Mouse (Mus musculus): ENCODE results near the gene Lifr. TPM values are rescaled to one million over a fixed set of nuclear protein-coding genes. Genes with fewer than 3 reads are reported as not detected.

The Lifr gene
- 14.8 TPM for polyA plus RNA-seq (2012; fragmentation: generic; extraction: Trizol)

GRCm38 (mm10) chr15:7090211-7090765 lies at the start of gene Lifr:
TSS of gene Lifr (plus strand) at chr15:7090614.
- Histone ChIP-seq H3K36me3 (ENCODE audit: control insufficient read depth, insufficient read depth) (no peaks in the 10 kb centered on the region), H3K4me3 (no peak within 1 kb of the TSS), H3K27me3 (ENCODE audit: control insufficient read depth, insufficient read depth, insufficient read length) (no peaks in the 10 kb centered on the region), H3K4me2 (ENCODE audit: low read depth) (peak within 1 kb of the TSS; percentile 39), H3K79me2 (ENCODE audit: control insufficient read depth, insufficient read depth) (no peaks in the 10 kb centered on the region), H3ac (ENCODE audit: control insufficient read depth, insufficient read length) (no peak within 1 kb of the TSS)
- TF ChIP-seq POLR2A (IDR thresholded peaks at IDR 0.05; ENCODE audit: insufficient read length, low read depth): no peak
- no peak for TF ChIP-seq REST (IDR thresholded peaks at IDR 0.05; ENCODE audit: insufficient read depth, insufficient read length)
- TF ChIP-seq E2F4 (IDR thresholded peaks at IDR 0.05; ENCODE audit: insufficient read depth): no peak
- TF ChIP-seq SRF (IDR thresholded peaks at IDR 0.05; ENCODE audit: control insufficient read depth, insufficient read length, low read depth): no peak
- TF ChIP-seq TCF3 (IDR thresholded peaks at IDR 0.05; ENCODE audit: insufficient read length, low read depth): no peak
- TF ChIP-seq TCF12 (IDR thresholded peaks at IDR 0.05; ENCODE audit: insufficient read depth, poor library complexity, severe bottlenecking): no peak
- no peak for TF ChIP-seq POLR2AphosphoS2 (IDR thresholded peaks at IDR 0.05; ENCODE audit: insufficient read length, low read depth)
- TF ChIP-seq MYOG (IDR thresholded peaks at IDR 0.05; ENCODE audit: control insufficient read depth in 1 of 3, insufficient read depth in 1 of 3, insufficient read length in 2 of 3, low read depth in 2 of 3): no peak
- no peak for TF ChIP-seq CEBPB (IDR thresholded peaks at IDR 0.05; ENCODE audit: insufficient read depth, poor library complexity, severe bottlenecking)
- no peak for TF ChIP-seq MYOD1 (IDR thresholded peaks at IDR 0.05; ENCODE audit: control insufficient read depth in 1 of 3, insufficient read length in 2 of 3, low read depth in 2 of 3)

- Histone ChIP-seq H3K27me3 (ENCODE audit: control insufficient read depth, insufficient read depth, insufficient read length) (no peaks in the 10 kb centered on the region), H3ac (ENCODE audit: control insufficient read depth, insufficient read length) (no peak overlapping the region), H3K79me2 (ENCODE audit: control insufficient read depth, insufficient read depth) (no peaks in the 10 kb centered on the region), H3K4me2 (ENCODE audit: low read depth) (no peak overlapping the region), H3K36me3 (ENCODE audit: control insufficient read depth, insufficient read depth) (no peaks in the 10 kb centered on the region), H3K4me3 (no peak overlapping the region)
- TF ChIP-seq SRF (IDR thresholded peaks at IDR 0.05; ENCODE audit: control insufficient read depth, insufficient read length, low read depth) (no peak), CEBPB (IDR thresholded peaks at IDR 0.05; ENCODE audit: insufficient read depth, poor library complexity, severe bottlenecking) (0 out of 2 replicates have a peak, but pooled peaks have one; percentile 38)
These were observed 46.2 kb upstream of the Lifr start for GRCm38 (mm10) chr15:7044081-7044749.

- H3K4me3 ChIP-seq: no peak overlapping the region
- H3K79me2 ChIP-seq (ENCODE audit: control insufficient read depth, insufficient read depth): no peaks in the 10 kb centered on the region
- H3ac ChIP-seq (ENCODE audit: control insufficient read depth, insufficient read length): no peak overlapping the region
- H3K4me2 ChIP-seq (ENCODE audit: low read depth): no peak overlapping the region
- no peaks in the 10 kb centered on the region for H3K36me3 ChIP-seq (ENCODE audit: control insufficient read depth, insufficient read depth)
- TF ChIP-seq USF1 (IDR thresholded peaks at IDR 0.05; ENCODE audit: low read depth): no peak
- TF ChIP-seq POLR2AphosphoS2 (IDR thresholded peaks at IDR 0.05; ENCODE audit: insufficient read length, low read depth): no peak
- no peak for TF ChIP-seq TCF3 (IDR thresholded peaks at IDR 0.05; ENCODE audit: insufficient read length, low read depth)
- TF ChIP-seq MYOG (IDR thresholded peaks at IDR 0.05; ENCODE audit: control insufficient read depth in 1 of 3, insufficient read depth in 1 of 3, insufficient read length in 2 of 3, low read depth in 2 of 3): no peak
- no peak for TF ChIP-seq MYOD1 (IDR thresholded peaks at IDR 0.05; ENCODE audit: control insufficient read depth in 1 of 3, insufficient read length in 2 of 3, low read depth in 2 of 3)
- TF ChIP-seq E2F4 (IDR thresholded peaks at IDR 0.05; ENCODE audit: insufficient read depth): no peak
- TF ChIP-seq TCF12 (IDR thresholded peaks at IDR 0.05; ENCODE audit: insufficient read depth, poor library complexity, severe bottlenecking): no peak
- no peak for TF ChIP-seq POLR2A (IDR thresholded peaks at IDR 0.05; ENCODE audit: insufficient read length, low read depth)
- no peak for TF ChIP-seq SRF (IDR thresholded peaks at IDR 0.05; ENCODE audit: control insufficient read depth, insufficient read length, low read depth)
- no peak for TF ChIP-seq MAX (IDR thresholded peaks at IDR 0.05; ENCODE audit: low read depth)
- TF ChIP-seq CEBPB (IDR thresholded peaks at IDR 0.05; ENCODE audit: insufficient read depth, poor library complexity, severe bottlenecking): no peak
- TF ChIP-seq REST (IDR thresholded peaks at IDR 0.05; ENCODE audit: insufficient read depth, insufficient read length): no peak
- H3K27me3 ChIP-seq (ENCODE audit: control insufficient read depth, insufficient read depth, insufficient read length): no peaks in the 10 kb centered on the region
These were observed 45.4 kb upstream of the Lifr start for GRCm38 (mm10) chr15:7045056-7045455.

GRCm38 (mm10) chr15:7047931-7048330 lies 42.5 kb upstream of the Lifr start:
- Histone ChIP-seq H3K4me3 (no peak overlapping the region), H3K79me2 (ENCODE audit: control insufficient read depth, insufficient read depth) (no peaks in the 10 kb centered on the region), H3K27me3 (ENCODE audit: control insufficient read depth, insufficient read depth, insufficient read length) (no peaks in the 10 kb centered on the region), H3ac (ENCODE audit: control insufficient read depth, insufficient read length) (no peak overlapping the region), H3K4me2 (ENCODE audit: low read depth) (peak overlapping the region; percentile 24), H3K36me3 (ENCODE audit: control insufficient read depth, insufficient read depth) (no peaks in the 10 kb centered on the region)
- TF ChIP-seq REST (IDR thresholded peaks at IDR 0.05; ENCODE audit: insufficient read depth, insufficient read length) (no peak), POLR2AphosphoS2 (IDR thresholded peaks at IDR 0.05; ENCODE audit: insufficient read length, low read depth) (no peak), E2F4 (IDR thresholded peaks at IDR 0.05; ENCODE audit: insufficient read depth) (no peak), MYOD1 (IDR thresholded peaks at IDR 0.05; ENCODE audit: control insufficient read depth in 1 of 3, insufficient read length in 2 of 3, low read depth in 2 of 3) (peak in 2 of 3 experiments; percentile 51 to 59), TCF12 (IDR thresholded peaks at IDR 0.05; ENCODE audit: insufficient read depth, poor library complexity, severe bottlenecking) (no peak)

- H3ac ChIP-seq (ENCODE audit: control insufficient read depth, insufficient read length): no peak overlapping the region
- no peaks in the 10 kb centered on the region for H3K27me3 ChIP-seq (ENCODE audit: control insufficient read depth, insufficient read depth, insufficient read length)
- H3K4me3 ChIP-seq: no peak overlapping the region
- H3K36me3 ChIP-seq (ENCODE audit: control insufficient read depth, insufficient read depth): no peaks in the 10 kb centered on the region
- no peak overlapping the region for H3K4me2 ChIP-seq (ENCODE audit: low read depth)
- no peaks in the 10 kb centered on the region for H3K79me2 ChIP-seq (ENCODE audit: control insufficient read depth, insufficient read depth)
- no peak for TF ChIP-seq POLR2AphosphoS2 (IDR thresholded peaks at IDR 0.05; ENCODE audit: insufficient read length, low read depth)
- TF ChIP-seq USF1 (IDR thresholded peaks at IDR 0.05; ENCODE audit: low read depth): no peak
- no peak for TF ChIP-seq MAX (IDR thresholded peaks at IDR 0.05; ENCODE audit: low read depth)
- TF ChIP-seq MYOD1 (IDR thresholded peaks at IDR 0.05; ENCODE audit: control insufficient read depth in 1 of 3, insufficient read length in 2 of 3, low read depth in 2 of 3): no peak
- TF ChIP-seq SRF (IDR thresholded peaks at IDR 0.05; ENCODE audit: control insufficient read depth, insufficient read length, low read depth): no peak
- TF ChIP-seq CEBPB (IDR thresholded peaks at IDR 0.05; ENCODE audit: insufficient read depth, poor library complexity, severe bottlenecking): no peak
- TF ChIP-seq REST (IDR thresholded peaks at IDR 0.05; ENCODE audit: insufficient read depth, insufficient read length): no peak
- TF ChIP-seq MYOG (IDR thresholded peaks at IDR 0.05; ENCODE audit: control insufficient read depth in 1 of 3, insufficient read depth in 1 of 3, insufficient read length in 2 of 3, low read depth in 2 of 3): no peak
These were observed 41.5 kb upstream of the Lifr start for GRCm38 (mm10) chr15:7048916-7049315.

Data from myocyte (in vitro differentiated cells).